Mouse (Mus musculus) brain, embryonic 14.5 days (tissue): Measurements from ENCODE around the gene Gpm6b.

Source experiments
- CTCF ChIP-seq: fragments of 200-500 bp; IDR thresholded peaks from 2 replicates; pipeline ENCODE4 v1.5.1; 2012; ENCODE audit warnings: inconsistent platforms, mild to moderate bottlenecking, moderate library complexity, borderline replicate concordance; ENCODE audit not compliant: insufficient read depth, insufficient read length; ENCODE audit errors: extremely low read depth
- POLR2A ChIP-seq: fragments of 200-500 bp; IDR thresholded peaks from 2 replicates; pipeline ENCODE4 v1.6.1; 2012; ENCODE audit warnings: mild to moderate bottlenecking, inconsistent platforms, borderline replicate concordance; ENCODE audit not compliant: poor library complexity, insufficient read depth, insufficient read length, severe bottlenecking; ENCODE audit errors: extremely low read depth

DNA sequence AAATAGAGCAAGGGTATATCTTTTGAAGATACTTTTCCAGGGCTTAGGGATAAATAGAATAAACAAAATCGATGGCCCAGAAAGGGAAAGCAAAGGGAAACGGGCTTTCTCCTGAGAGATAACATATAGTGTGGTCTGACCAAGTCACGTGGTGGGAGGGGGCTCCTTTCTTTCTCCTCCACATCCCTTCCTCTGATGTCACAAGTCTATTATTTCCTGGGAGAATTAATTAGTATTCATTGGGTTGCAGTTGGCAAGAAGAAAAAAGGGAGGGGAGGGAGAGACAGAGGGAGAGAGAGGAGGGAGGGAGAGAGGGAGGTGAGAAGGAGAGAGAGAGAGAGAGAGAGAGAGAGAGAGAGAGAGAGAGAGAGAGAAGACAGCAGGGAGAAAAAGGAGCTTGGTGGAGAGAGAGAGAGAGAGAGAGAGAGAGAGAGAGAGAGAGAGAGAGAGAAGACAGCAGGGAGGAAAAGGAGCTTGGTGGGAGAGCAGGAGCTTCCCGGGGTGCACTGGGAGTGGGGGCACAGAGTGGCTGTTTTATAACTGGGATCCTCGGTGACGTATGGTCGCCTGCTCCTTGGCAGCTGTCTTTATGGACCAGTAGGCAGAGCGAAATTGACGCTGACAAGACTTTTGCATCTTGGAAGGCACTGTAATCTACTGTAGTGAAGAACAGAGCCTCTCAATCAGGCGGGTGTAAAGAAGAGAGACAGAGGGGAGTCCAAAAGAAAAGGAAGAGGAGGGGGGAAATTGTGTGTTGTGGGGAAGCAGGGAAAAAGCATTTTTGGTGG, 105.7 kb downstream of the Gpm6b start:
- TF ChIP-seq CTCF (no peak), POLR2A (peak; percentile 29; the same call in 1 of the 2 replicates)
